Mouse (Mus musculus) kidney, embryonic 14.5 days (tissue): Measurements from ENCODE around the gene Ssc5d. TPM values are rescaled to one million over a fixed set of nuclear protein-coding genes. Genes with fewer than 3 reads are reported as not detected.

Source experiments
- ATAC-seq: fragments of 200-750 bp; cut with Nextera tagmentation; 2 replicates; pipeline ENCODE4 v1.8.0; 2017; ENCODE audit warnings: moderate number of reproducible peaks, mild to moderate bottlenecking, moderate TSS enrichment, moderate library complexity; ENCODE audit not compliant: low FRiP score, low TSS enrichment
- H3K27ac ChIP-seq: fragments of 300-500 bp; sonication (generic); 2 replicates; pipeline ENCODE4 v1.5.1; 2014; ENCODE audit warnings: low read depth, mild to moderate bottlenecking, low read length, moderate library complexity, mixed read lengths
- H3K27me3 ChIP-seq: fragments of 300-500 bp; sonication (generic); 2 replicates; pipeline ENCODE4 v1.6.1; 2014; ENCODE audit warnings: mild to moderate bottlenecking, low read length; ENCODE audit not compliant: control insufficient read depth, insufficient read depth
- H3K36me3 ChIP-seq: fragments of 300-500 bp; sonication (generic); 2 replicates; pipeline ENCODE4 v1.6.1; 2014; ENCODE audit warnings: low read length, mixed read lengths; ENCODE audit not compliant: control insufficient read depth, insufficient read depth
- H3K4me1 ChIP-seq: fragments of 300-500 bp; sonication (generic); 2 replicates; pipeline ENCODE4 v1.6.1; 2014; ENCODE audit warnings: low read length, mixed read lengths; ENCODE audit not compliant: control insufficient read depth, insufficient read depth
- H3K4me2 ChIP-seq: fragments of 300-500 bp; sonication (generic); replicated peaks from 2 replicates; pipeline ENCODE4 v1.6.1; 2014; ENCODE audit warnings: low read depth, mild to moderate bottlenecking, low read length
- H3K4me3 ChIP-seq: fragments of 300-500 bp; sonication (generic); 2 replicates; pipeline ENCODE4 v1.5.1; 2014; ENCODE audit warnings: mild to moderate bottlenecking, low read length
- H3K9ac ChIP-seq: fragments of 300-500 bp; sonication (generic); 2 replicates; pipeline ENCODE4 v1.6.1; 2014; ENCODE audit warnings: low read depth, mild to moderate bottlenecking, low read length, moderate library complexity
- H3K9me3 ChIP-seq: fragments of 300-500 bp; sonication (generic); 2 replicates; pipeline ENCODE4 v1.6.1; 2016; ENCODE audit warnings: low read length; ENCODE audit not compliant: control insufficient read depth
- WGBS: fragments of 180-500 bp; shearing (Covaris S2); extraction: QIAGEN DNeasy Blood & Tissue Kit; methylation state at CpG from one replicate; pipeline ENCODE4 v1.1.7; 2014; 5-methylcytosine and 5-hydroxymethylcytosine counted together
- polyA plus RNA-seq: library from polyadenylated mRNA; unstranded; fragments of >200 nt; fragmentation: Nextera tagmentation; extraction: Ambion mirVana; gene quantifications from 2 replicates; pipeline ENCODE4 v1.2.1, GENCODE M21; 2014

Gene Ssc5d
- polyA plus RNA-seq, 1 experiment from 2014 or later: 2.5 TPM

GRCm38 (mm10) chr7:4950561-4951342, 25.2 kb downstream of the Ssc5d start:
- Histone ChIP-seq H3K27ac (no peak overlapping the region), H3K4me3 (no peak overlapping the region), H3K9ac (no peak overlapping the region), H3K36me3 (no peaks in the 10 kb centered on the region), H3K4me2 (no peak overlapping the region), H3K27me3 (no peaks in the 10 kb centered on the region), H3K4me1 (no peaks in the 10 kb centered on the region), H3K9me3 (no peaks in the 10 kb centered on the region)
- no peak for ATAC-seq
- WGBS: 83% methylated on average over 19 of the region's 19 CpGs

- no peak overlapping the region for H3K4me2 ChIP-seq
- no peak for ATAC-seq
- H3K9me3 ChIP-seq: no peaks in the 10 kb centered on the region
- no peaks in the 10 kb centered on the region for H3K4me1 ChIP-seq
- no peak overlapping the region for H3K9ac ChIP-seq
- no peak overlapping the region for H3K27ac ChIP-seq
- H3K36me3 ChIP-seq: no peaks in the 10 kb centered on the region
- WGBS: 18% methylated on average over 10 of the region's 10 CpGs
- no peak overlapping the region for H3K4me3 ChIP-seq
- H3K27me3 ChIP-seq: no peaks in the 10 kb centered on the region
Measured at GRCm38 (mm10) chr7:4953815-4954445, 28.3 kb downstream of the Ssc5d start.

GRCm38 (mm10) chr7:4957361-4957760, 31.8 kb downstream of the Ssc5d start:
- no peaks in the 10 kb centered on the region for H3K4me1 ChIP-seq
- no peaks in the 10 kb centered on the region for H3K9me3 ChIP-seq
- H3K9ac ChIP-seq: no peak overlapping the region
- H3K36me3 ChIP-seq: no peaks in the 10 kb centered on the region
- ATAC-seq: no peak
- WGBS: 77% methylated on average over 10 of the region's 10 CpGs
- H3K27me3 ChIP-seq: no peaks in the 10 kb centered on the region
- no peak overlapping the region for H3K4me2 ChIP-seq
- H3K4me3 ChIP-seq: no peak overlapping the region
- H3K27ac ChIP-seq: no peak overlapping the region

GRCm38 (mm10) chr7:4963527-4963926, 37.9 kb downstream of the Ssc5d start:
- Histone ChIP-seq H3K9me3 (no peaks in the 10 kb centered on the region), H3K27ac (no peak overlapping the region), H3K4me3 (no peak overlapping the region), H3K9ac (no peak overlapping the region), H3K4me2 (no peak overlapping the region), H3K27me3 (no peaks in the 10 kb centered on the region; the same call in 1 of the 2 replicates), H3K4me1 (no peaks in the 10 kb centered on the region), H3K36me3 (no peaks in the 10 kb centered on the region)
- ATAC-seq: no peak
- 68% methylated on average over 5 of the region's 5 CpGs for WGBS

- no peaks in the 10 kb centered on the region; the same call in 1 of the 2 replicates for H3K27me3 ChIP-seq
- H3K27ac ChIP-seq: no peak within 1 kb of the TSS
- no peaks in the 10 kb centered on the region for H3K4me1 ChIP-seq
- H3K4me2 ChIP-seq: no peak within 1 kb of the TSS
- H3K36me3 ChIP-seq: no peaks in the 10 kb centered on the region
- 5% methylated on average over 10 of the region's 10 CpGs for WGBS
- peak; percentile 92 for ATAC-seq
- H3K4me3 ChIP-seq: no peak within 1 kb of the TSS
- H3K9me3 ChIP-seq: no peaks in the 10 kb centered on the region
- H3K9ac ChIP-seq: no peak within 1 kb of the TSS
Measured at GRCm38 (mm10) chr7:4964272-4964671, 38.7 kb downstream of the Ssc5d start, which contains the start of gene Sbk2. TSS of gene Sbk2 (minus strand) at chr7:4964406.

- 82% methylated on average over 5 of the region's 5 CpGs for WGBS
- H3K4me2 ChIP-seq: no peak overlapping the region
- H3K9me3 ChIP-seq: no peaks in the 10 kb centered on the region
- no peaks in the 10 kb centered on the region for H3K4me1 ChIP-seq
- no peaks in the 10 kb centered on the region; the same call in 1 of the 2 replicates for H3K27me3 ChIP-seq
- no peaks in the 10 kb centered on the region for H3K36me3 ChIP-seq
- ATAC-seq: no peak
- H3K4me3 ChIP-seq: no peak overlapping the region
- no peak overlapping the region for H3K9ac ChIP-seq
- no peak overlapping the region for H3K27ac ChIP-seq
Measured at GRCm38 (mm10) chr7:4964988-4965387, 39.4 kb downstream of the Ssc5d start.

- no peaks in the 10 kb centered on the region for H3K4me1 ChIP-seq
- WGBS: 52% methylated on average over 6 of the region's 6 CpGs
- no peaks in the 10 kb centered on the region for H3K36me3 ChIP-seq
- no peaks in the 10 kb centered on the region; the same call in 1 of the 2 replicates for H3K27me3 ChIP-seq
- H3K4me3 ChIP-seq: no peak within 1 kb of the TSS
- H3K9ac ChIP-seq: no peak within 1 kb of the TSS
- H3K9me3 ChIP-seq: no peaks in the 10 kb centered on the region
- H3K27ac ChIP-seq: no peak within 1 kb of the TSS
- no peak for ATAC-seq
- H3K4me2 ChIP-seq: no peak within 1 kb of the TSS
Measured at GRCm38 (mm10) chr7:4971068-4971467, 45.5 kb downstream of the Ssc5d start, which contains the start of gene Sbk3. TSS of gene Sbk3 (minus strand) at chr7:4971168.

- H3K4me2 ChIP-seq: no peak overlapping the region
- peaks cover under 1% of the 10 kb centered on the region; the same call in 1 of the 2 replicates for H3K9me3 ChIP-seq
- H3K36me3 ChIP-seq: no peaks in the 10 kb centered on the region
- H3K9ac ChIP-seq: no peak overlapping the region
- H3K27ac ChIP-seq: no peak overlapping the region
- no peaks in the 10 kb centered on the region for H3K27me3 ChIP-seq
- no peaks in the 10 kb centered on the region for H3K4me1 ChIP-seq
- ATAC-seq: no peak
- 15% methylated on average over 7 of the region's 7 CpGs for WGBS
- H3K4me3 ChIP-seq: no peak overlapping the region
Measured at GRCm38 (mm10) chr7:4971710-4972109, 46.1 kb downstream of the Ssc5d start.
